Mouse (Mus musculus) lung, embryonic 14.5 days (tissue): ENCODE measurements around the gene Prr19. TPM values are rescaled to one million over a fixed set of nuclear protein-coding genes. Genes with fewer than 3 reads are reported as not detected.

ENCODE experiments used
- ATAC-seq: fragments of 200-750 bp; cut with Nextera tagmentation; 2 replicates; pipeline ENCODE4 v1.8.0; 2017; ENCODE audit warnings: mild to moderate bottlenecking, moderate TSS enrichment, moderate library complexity; ENCODE audit not compliant: insufficient read depth
- DNase-seq: peaks from one replicate; pipeline ENCODE4 v3.0.0-alpha.2; 2015
- H3K27ac ChIP-seq: fragments of 300-500 bp; sonication (generic); 2 replicates; pipeline ENCODE4 v1.5.1; 2014; ENCODE audit warnings: low read depth, mild to moderate bottlenecking, moderate library complexity
- H3K27me3 ChIP-seq: fragments of 300-500 bp; sonication (generic); 2 replicates; pipeline ENCODE4 v1.6.1; 2014; ENCODE audit warnings: low read length, control low read depth; ENCODE audit not compliant: insufficient read depth
- H3K36me3 ChIP-seq: fragments of 300-500 bp; sonication (generic); 2 replicates; pipeline ENCODE4 v1.6.1; 2014; ENCODE audit warnings: control low read depth; ENCODE audit not compliant: insufficient read depth
- H3K4me1 ChIP-seq: fragments of 300-500 bp; sonication (generic); 2 replicates; pipeline ENCODE4 v1.6.1; 2014; ENCODE audit warnings: antibody characterized with exemption, control low read depth; ENCODE audit not compliant: insufficient read depth
- H3K4me2 ChIP-seq: fragments of 300-500 bp; sonication (generic); 2 replicates; pipeline ENCODE4 v1.6.1; 2014; ENCODE audit warnings: mild to moderate bottlenecking
- H3K4me3 ChIP-seq: fragments of 300-500 bp; sonication (generic); 2 replicates; pipeline ENCODE4 v1.5.1; 2014; ENCODE audit warnings: low read depth, low read length
- H3K9ac ChIP-seq: fragments of 300-500 bp; sonication (generic); 2 replicates; pipeline ENCODE4 v1.6.1; 2014
- H3K9me3 ChIP-seq: fragments of 300-500 bp; sonication (generic); 2 replicates; pipeline ENCODE4 v1.6.1; 2016; ENCODE audit warnings: low read depth, low read length, control low read depth
- CTCF ChIP-seq: IDR thresholded peaks from 2 replicates; pipeline ENCODE4 v1.5.1; 2016; ENCODE audit warnings: antibody characterized with exemption, low read depth
- WGBS: fragments of 180-500 bp; shearing (Covaris S2); extraction: QIAGEN DNeasy Blood & Tissue Kit; methylation state at CpG from one replicate; pipeline ENCODE4 v1.1.7; 2014; 5-methylcytosine and 5-hydroxymethylcytosine counted together
- polyA plus RNA-seq: library from polyadenylated mRNA; unstranded; fragments of >200 nt; fragmentation: Nextera tagmentation; extraction: Ambion mirVana; gene quantifications from 2 replicates; pipeline ENCODE4 v1.2.1, GENCODE M21; 2014

The Prr19 gene
- polyA plus RNA-seq, 1 experiment from 2014 or later: 0.29 TPM

DNA sequence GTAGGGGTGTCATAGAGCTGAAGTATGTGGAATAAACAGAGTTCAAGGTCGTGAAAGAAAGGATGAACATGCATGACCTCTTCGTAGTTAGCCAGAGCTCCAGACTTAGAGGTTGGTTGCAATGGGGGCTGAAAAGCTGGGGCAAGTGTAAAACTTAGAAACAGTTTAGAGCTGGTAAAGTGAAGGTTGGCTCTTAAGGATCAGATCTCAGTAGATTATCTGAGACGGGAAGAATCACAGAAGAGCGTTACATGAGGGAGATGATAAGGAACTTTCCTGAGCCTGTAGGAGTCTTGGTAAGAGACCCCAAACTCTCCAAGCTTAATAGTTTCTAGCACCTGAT, 23.2 kb upstream of the Prr19 start:
- Histone ChIP-seq H3K4me1 (peaks cover 20% of the 10 kb centered on the region), H3K9ac (peak overlapping the region; percentile 71), H3K27me3 (no peaks in the 10 kb centered on the region), H3K4me3 (peak overlapping the region; percentile 63), H3K27ac (peak overlapping the region; percentile 99), H3K36me3 (peaks cover 9% of the 10 kb centered on the region; the same call in 1 of the 2 replicates), H3K4me2 (peak overlapping the region; percentile 93), H3K9me3 (no peaks in the 10 kb centered on the region)
- no peak for ATAC-seq
- WGBS: 8% methylated on average over 4 of the region's 4 CpGs
- TF ChIP-seq CTCF: no peak
- no peak for DNase-seq

DNA sequence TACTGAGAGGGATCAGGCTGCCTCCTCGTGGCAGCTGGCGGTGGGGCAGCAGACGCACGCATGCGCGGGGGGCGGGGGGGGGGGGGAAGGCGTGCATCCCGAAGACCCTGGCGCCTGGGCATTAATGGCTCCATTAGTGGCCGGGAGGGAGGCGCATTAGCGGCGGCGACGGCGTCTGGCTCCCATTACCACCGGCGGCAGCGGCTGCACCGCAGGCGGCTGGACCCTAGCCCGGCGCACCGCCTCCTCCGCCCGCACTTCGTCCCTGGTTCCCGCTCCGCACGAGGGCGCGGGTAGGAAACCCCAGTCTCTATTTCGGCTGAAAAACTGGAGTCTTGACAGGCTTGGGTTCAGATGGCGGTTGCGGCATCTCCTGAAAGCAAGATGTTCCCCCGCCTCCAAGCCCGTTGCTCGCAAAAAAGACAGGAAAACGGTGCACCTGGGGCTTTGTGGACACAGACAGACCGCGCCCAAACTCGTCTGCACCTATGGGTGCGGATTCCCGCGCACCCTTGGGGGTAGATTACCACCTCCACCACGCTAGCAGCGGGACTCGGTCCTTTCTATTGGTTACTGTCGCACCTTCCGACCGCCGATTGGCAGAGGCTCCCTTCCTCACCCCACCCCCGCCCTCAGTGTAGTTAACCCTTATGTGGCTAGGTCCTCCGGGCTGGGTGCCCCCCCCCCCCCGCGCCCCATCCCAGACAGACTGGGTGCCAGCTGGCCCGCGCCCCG, 22.7 kb upstream of the Prr19 start:
- Histone ChIP-seq H3K4me1 (peaks cover 20% of the 10 kb centered on the region), H3K36me3 (peaks cover 3% of the 10 kb centered on the region; the same call in 1 of the 2 replicates), H3K27me3 (no peaks in the 10 kb centered on the region), H3K4me3 (peak overlapping the region; percentile 63), H3K9ac (peak overlapping the region; percentile 71), H3K9me3 (no peaks in the 10 kb centered on the region), H3K4me2 (peak overlapping the region; percentile 93), H3K27ac (peak overlapping the region; percentile 99)
- under 1% methylated on average over 54 of the region's 60 CpGs for WGBS
- TF ChIP-seq CTCF: peak; percentile 71
- DNase-seq (peak; percentile 90), ATAC-seq (peak; percentile 61)

GRCm38 (mm10) chr7:25279076-25279860, 21.9 kb upstream of the Prr19 start:
- H3K4me1 ChIP-seq: peaks cover 26% of the 10 kb centered on the region
- peak overlapping the region; percentile 63 for H3K4me3 ChIP-seq
- H3K9ac ChIP-seq: peak overlapping the region; percentile 71
- peak; percentile 49 for ATAC-seq
- H3K4me2 ChIP-seq: peak overlapping the region; percentile 93
- H3K27ac ChIP-seq: peak overlapping the region; percentile 99
- WGBS: under 1% methylated on average over 47 of the region's 49 CpGs
- no peaks in the 10 kb centered on the region for H3K27me3 ChIP-seq
- H3K9me3 ChIP-seq: no peaks in the 10 kb centered on the region
- peak; percentile 47 for TF ChIP-seq CTCF
- DNase-seq: peak; percentile 93
- no peaks in the 10 kb centered on the region for H3K36me3 ChIP-seq

DNA sequence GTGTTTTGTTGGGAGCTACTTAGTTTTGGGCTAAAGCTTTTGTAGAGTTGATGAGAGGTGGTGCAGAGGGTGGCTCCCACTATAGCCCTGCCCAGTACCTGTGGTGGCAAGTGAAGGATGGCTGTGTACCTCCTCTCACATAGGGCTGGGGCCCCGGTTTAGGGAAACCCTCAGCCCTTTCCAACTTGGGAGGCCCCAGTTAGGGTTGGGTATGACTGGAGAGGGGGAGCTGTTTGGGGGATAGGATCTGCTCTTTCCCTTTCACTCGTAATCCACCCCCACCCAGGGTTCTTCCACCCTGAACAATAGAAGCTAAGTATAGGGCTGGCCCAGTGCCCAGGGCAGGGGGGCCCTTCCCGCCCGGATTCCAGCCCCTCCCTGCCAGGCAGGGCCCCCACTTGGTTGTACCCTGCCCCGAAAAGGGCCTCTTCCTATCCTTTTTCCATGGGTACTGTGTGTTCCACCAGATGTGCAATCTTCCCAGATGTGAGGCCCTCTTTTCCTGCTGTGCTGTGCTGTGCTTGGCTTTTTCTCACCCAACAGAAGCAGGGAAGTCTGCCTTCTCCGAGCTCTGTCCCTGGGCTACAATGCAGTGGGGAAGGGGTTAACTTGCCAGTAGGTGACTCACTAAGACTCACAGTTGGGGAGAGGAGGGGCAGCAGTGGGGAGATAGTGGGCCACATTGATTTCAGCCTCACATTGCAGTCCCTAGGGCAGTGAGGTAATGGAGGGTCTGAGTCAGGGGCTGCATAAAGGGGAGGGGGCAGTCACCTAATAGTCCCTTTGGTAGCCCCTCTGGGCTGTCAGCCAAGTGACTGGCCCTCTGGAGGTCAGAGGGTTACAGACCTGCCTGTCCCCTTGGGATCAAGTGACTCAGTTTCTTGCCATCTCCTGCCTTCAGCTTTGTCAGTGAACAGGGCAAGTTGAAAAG, 21.1 kb upstream of the Prr19 start:
- H3K4me2 ChIP-seq: peak overlapping the region; percentile 93
- no peaks in the 10 kb centered on the region for H3K27me3 ChIP-seq
- 1% methylated on average over 6 of the region's 6 CpGs for WGBS
- H3K9ac ChIP-seq: peak overlapping the region; percentile 71
- ATAC-seq (peak; percentile 11), DNase-seq (peak; percentile 81)
- H3K9me3 ChIP-seq: no peaks in the 10 kb centered on the region
- H3K4me3 ChIP-seq: peak overlapping the region; percentile 63
- peaks cover 5% of the 10 kb centered on the region for H3K36me3 ChIP-seq
- peaks cover 27% of the 10 kb centered on the region for H3K4me1 ChIP-seq
- no peak for TF ChIP-seq CTCF
- peak overlapping the region; percentile 99 for H3K27ac ChIP-seq

DNA sequence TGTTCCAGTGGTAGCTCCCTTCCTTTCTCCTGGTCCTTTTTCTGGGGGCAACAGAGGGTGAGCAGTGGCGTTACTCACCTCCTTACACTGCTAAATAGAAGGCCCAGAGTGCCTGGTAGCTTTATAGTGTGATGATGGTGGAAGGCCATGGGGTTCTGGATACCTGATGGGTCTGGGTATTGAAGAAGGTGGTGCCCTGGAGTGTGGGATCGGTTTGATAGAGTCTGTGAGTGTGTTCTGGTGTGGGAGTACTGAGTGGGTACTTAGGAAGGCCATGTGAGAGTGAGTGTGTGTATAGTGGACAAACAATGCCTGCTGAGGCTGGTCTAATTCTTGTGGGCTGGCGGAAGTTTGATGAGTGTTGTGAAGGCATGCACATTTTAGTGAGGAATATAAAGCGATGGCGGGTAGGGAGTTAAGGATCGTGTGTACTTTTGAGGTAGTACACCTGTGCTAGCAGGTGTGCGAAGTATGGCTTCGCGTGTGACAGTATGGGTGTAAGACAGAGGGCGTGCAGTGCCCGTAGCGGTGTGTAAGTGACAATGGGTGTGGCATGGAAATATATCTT, 20.0 kb upstream of the Prr19 start:
- no peak for DNase-seq
- no peak for TF ChIP-seq CTCF
- Histone ChIP-seq H3K4me1 (peaks cover 27% of the 10 kb centered on the region), H3K36me3 (peaks cover 16% of the 10 kb centered on the region), H3K9me3 (no peaks in the 10 kb centered on the region), H3K4me3 (peak overlapping the region; percentile 76), H3K4me2 (peak overlapping the region; percentile 93), H3K9ac (peak overlapping the region; percentile 27; the same call in 1 of the 2 replicates), H3K27ac (peak overlapping the region; percentile 99), H3K27me3 (no peaks in the 10 kb centered on the region)
- WGBS: 10% methylated on average over 12 of the region's 12 CpGs
- no peak; the same call in 1 of the 2 replicates for ATAC-seq

GRCm38 (mm10) chr7:25281734-25282601, 19.2 kb upstream of the Prr19 start:
- Histone ChIP-seq H3K27me3 (no peaks in the 10 kb centered on the region), H3K4me3 (peak overlapping the region; percentile 76), H3K36me3 (peaks cover 24% of the 10 kb centered on the region), H3K4me2 (peak overlapping the region; percentile 93), H3K4me1 (peaks cover 27% of the 10 kb centered on the region), H3K9me3 (no peaks in the 10 kb centered on the region), H3K9ac (peak overlapping the region; percentile 75), H3K27ac (peak overlapping the region; percentile 99)
- DNase-seq (peak; percentile 97), ATAC-seq (peak; percentile 74)
- WGBS: 1% methylated on average over 73 of the region's 108 CpGs
- TF ChIP-seq CTCF: no peak
